Mouse (Mus musculus) small intestine, adult 2 months (tissue): Measurements from ENCODE around the gene Syde1.

Experiments used
- CTCF ChIP-seq: fragments of 200-500 bp; IDR thresholded peaks from 2 replicates; pipeline ENCODE4 v1.5.1; 2012; ENCODE audit warnings: low read depth, mild to moderate bottlenecking, control low read depth, inconsistent platforms, low read length, moderate library complexity, mixed read lengths; ENCODE audit not compliant: insufficient replicate concordance, insufficient read length; ENCODE audit errors: extremely low read depth
- POLR2A ChIP-seq: fragments of 200-500 bp; IDR thresholded peaks from 2 replicates; pipeline ENCODE4 v1.6.1; 2012; ENCODE audit warnings: low read depth, mild to moderate bottlenecking, control low read depth, inconsistent platforms, low read length, moderate library complexity

- TF ChIP-seq CTCF (no peak), POLR2A (no peak)
These were observed 1.0 kb downstream of the Syde1 start for GRCm38 (mm10) chr10:78590744-78591143.
